Mouse (Mus musculus) cortical plate, adult 2 months (tissue): Measurements from ENCODE around the gene Clp1. TPM values are rescaled to one million over a fixed set of nuclear protein-coding genes. Genes with fewer than 3 reads are reported as not detected.

Experiments used
- H3K27ac ChIP-seq: fragments of 200-500 bp; 2 replicates; pipeline ENCODE4 v1.5.1; 2012; ENCODE audit warnings: low read length, control low read depth, inconsistent platforms; ENCODE audit not compliant: insufficient read depth
- H3K4me1 ChIP-seq: fragments of 200-500 bp; 2 replicates; pipeline ENCODE4 v1.6.1; 2011; ENCODE audit warnings: low read length; ENCODE audit not compliant: control insufficient read depth, insufficient read depth
- H3K4me3 ChIP-seq: fragments of 200-500 bp; 2 replicates; pipeline ENCODE4 v1.5.1; 2011; ENCODE audit warnings: mild to moderate bottlenecking, low read length, control low read depth; ENCODE audit not compliant: insufficient read depth
- CTCF ChIP-seq: fragments of 200-500 bp; IDR thresholded peaks from 2 replicates; pipeline ENCODE4 v1.5.1; 2011; ENCODE audit warnings: mild to moderate bottlenecking, control low read depth, low read length; ENCODE audit not compliant: insufficient read depth; ENCODE audit errors: extremely low read depth
- POLR2A ChIP-seq: fragments of 200-500 bp; IDR thresholded peaks from 2 replicates; pipeline ENCODE4 v1.6.1; 2011; ENCODE audit warnings: mild to moderate bottlenecking, low read length, control low read depth; ENCODE audit not compliant: insufficient read depth; ENCODE audit errors: extremely low read depth
- polyA plus RNA-seq: library from polyadenylated mRNA; depleted of rRNA; stranded (reverse); fragments of >200 nt; gene quantifications from 2 replicates; pipeline ENCODE4 v1.2.3, GENCODE M21; 2012; rRNA removed

The Clp1 gene
- 9.0 and 10.0 TPM in 2 replicates for polyA plus RNA-seq

DNA sequence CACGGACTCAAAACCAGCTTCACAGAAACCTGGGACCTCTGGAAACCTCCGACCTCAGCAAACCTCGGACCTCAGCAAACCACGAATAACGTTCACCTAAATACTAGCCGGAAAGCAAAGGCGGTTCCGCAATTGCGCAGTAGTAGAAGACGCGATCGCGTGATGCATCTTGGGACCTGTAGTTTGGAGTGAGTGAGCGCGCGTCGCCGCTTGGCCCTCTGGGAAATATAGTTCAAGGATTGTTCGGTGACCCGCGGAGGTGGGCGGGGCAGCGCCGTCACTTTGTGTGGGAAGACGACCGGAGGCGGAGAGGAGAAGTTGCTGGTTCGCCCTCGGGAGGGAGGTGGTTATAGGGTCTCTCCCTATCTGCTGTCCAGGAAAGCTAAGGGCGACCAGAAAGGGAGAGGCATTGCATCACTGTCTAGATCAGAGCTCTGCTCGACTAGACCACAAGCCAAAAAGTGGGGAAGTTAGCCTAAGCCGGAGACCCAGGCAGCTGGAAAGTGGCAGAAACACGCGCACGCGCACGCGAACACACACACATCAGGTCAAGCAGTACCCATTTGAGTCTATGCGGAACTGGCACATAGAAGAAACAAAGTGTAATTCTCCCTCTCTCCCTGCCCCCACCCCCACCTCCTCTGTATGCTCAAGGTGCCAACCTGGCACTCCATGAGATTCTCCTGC, at the start of gene Clp1:
Gene Clp1, minus strand, starts transcription at position 179 of the 687 bp plus-strand sequence.
- peak within 1 kb of the TSS; percentile 50 for H3K4me3 ChIP-seq
- H3K27ac ChIP-seq: peak within 1 kb of the TSS; percentile 46; the same call in 1 of the 2 replicates
- TF ChIP-seq CTCF (no peak), POLR2A (peak; percentile 70)
- H3K4me1 ChIP-seq: no peaks in the 10 kb centered on the region; the same call in 1 of the 2 replicates

DNA sequence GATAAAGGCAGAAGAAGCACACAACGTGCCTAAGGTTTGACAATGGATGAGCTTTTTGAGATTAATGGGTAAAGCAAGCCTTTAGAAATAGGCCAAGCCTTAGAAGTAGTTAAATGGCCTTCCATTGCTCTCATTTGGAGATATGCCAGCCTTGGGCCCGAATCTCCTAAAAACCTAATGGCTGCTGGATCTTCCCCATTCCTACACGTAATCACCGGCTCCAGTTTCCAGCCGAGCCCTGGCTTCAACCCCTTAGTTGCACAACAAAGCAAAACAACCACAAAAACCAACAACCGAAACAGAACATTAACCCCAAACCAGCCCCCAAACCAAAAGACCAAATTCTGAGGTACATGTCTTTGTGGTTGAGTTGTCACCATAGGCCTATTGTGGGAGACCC, 48.5 kb upstream of the Clp1 start:
- Histone ChIP-seq H3K27ac (no peak overlapping the region), H3K4me1 (no peaks in the 10 kb centered on the region), H3K4me3 (no peak overlapping the region)
- TF ChIP-seq POLR2A (no peak), CTCF (no peak)

DNA sequence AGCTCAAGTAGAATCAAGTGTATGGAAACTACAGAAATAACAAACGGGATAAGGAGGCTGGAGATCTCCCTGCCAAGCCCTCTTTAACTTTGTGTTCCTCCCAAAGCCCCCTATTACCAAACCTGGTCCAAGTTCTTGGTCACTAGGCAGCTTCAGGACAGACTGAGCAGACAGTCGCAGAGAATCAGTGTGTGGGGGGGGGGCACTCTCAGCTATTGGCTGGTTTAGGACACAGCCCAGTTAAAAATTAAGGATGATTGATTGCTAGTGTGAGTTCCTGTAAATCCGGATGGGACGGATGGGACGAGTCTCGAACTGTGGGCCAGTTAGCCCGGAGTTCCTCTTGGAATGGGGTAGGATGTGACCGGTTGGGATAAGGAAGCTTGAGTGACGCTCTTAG, 48.1 kb upstream of the Clp1 start, which contains the start of gene Serping1:
Gene Serping1, minus strand, starts transcription at position 204 of the 400 bp plus-strand sequence.
- Histone ChIP-seq H3K27ac (no peak within 1 kb of the TSS), H3K4me1 (no peaks in the 10 kb centered on the region), H3K4me3 (0 out of 2 replicates have a peak within 1 kb of the TSS, but pooled peaks have one; percentile 1)
- no peak for TF ChIP-seq POLR2A
- no peak for TF ChIP-seq CTCF

DNA sequence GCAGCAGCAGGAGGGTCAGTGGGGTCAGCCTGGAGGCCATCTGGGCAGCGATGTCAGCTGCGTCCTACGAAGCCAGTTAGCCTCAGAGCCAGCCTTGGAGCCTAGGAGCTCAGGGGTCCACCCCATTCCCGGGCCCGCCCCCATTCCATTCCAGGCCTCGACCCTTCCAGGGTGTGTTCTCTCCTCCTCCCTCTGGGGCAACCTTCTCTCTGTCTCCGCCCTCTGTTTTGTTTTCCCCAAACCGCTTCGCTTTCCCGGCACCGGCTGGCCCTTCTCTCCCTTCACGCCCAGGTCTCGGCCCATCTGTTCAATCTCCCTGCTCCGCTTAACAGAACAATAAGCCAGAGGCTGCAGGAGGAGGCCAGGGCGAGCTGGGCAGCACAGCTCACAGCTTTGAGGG, 47.6 kb upstream of the Clp1 start:
- H3K4me1 ChIP-seq: no peaks in the 10 kb centered on the region
- H3K27ac ChIP-seq: no peak overlapping the region
- 0 out of 2 replicates have a peak overlapping the region, but pooled peaks have one; percentile 1 for H3K4me3 ChIP-seq
- TF ChIP-seq POLR2A (no peak), CTCF (no peak)

DNA sequence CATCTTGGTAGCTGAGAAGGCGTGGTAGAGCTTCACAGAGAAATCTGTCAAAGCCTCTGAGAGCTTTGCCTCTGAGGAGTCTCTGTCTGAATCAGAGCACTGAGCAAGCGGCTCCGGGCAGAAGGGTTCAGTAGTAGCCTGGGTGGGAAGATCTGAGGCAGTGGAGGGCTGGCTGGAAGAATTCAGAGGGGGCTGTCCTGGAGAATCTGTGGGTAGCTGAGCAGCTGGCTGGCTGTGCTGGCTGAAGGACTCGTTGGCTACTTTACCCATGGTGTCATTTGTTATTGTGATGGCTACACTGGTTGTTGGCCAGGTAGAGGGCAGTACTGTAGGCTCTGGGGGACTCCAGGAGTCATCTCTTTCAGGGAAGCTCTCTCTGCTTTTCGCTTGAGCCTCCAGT, 46.0 kb upstream of the Clp1 start:
- H3K4me3 ChIP-seq: no peak overlapping the region
- TF ChIP-seq POLR2A (no peak), CTCF (no peak)

DNA sequence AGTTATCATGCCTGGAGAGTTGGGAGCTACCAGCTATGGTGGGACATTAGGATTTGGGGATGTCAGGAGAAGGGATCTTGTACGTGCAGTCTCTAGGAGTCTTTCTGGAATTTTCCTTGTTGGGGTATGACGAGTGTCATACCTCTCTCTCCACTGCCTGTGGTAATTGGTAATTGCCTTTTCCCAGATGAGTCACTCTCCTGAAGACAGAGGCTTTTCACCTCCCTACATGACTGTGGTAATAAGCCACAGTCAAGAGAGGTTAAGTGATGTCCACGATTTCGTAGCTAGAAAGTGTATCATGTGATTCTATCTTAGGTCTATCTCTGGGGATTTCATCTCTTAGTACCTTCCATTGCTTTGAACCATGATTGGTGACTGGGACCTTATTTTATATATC, 45.3 kb upstream of the Clp1 start:
- Histone ChIP-seq H3K4me3 (no peak overlapping the region), H3K4me1 (no peaks in the 10 kb centered on the region)
- TF ChIP-seq POLR2A (no peak), CTCF (no peak)

More for the DNA sequence above, 46.0 kb upstream of the Clp1 start:
- H3K4me1 ChIP-seq: no peaks in the 10 kb centered on the region
- H3K27ac ChIP-seq: no peak overlapping the region

DNA sequence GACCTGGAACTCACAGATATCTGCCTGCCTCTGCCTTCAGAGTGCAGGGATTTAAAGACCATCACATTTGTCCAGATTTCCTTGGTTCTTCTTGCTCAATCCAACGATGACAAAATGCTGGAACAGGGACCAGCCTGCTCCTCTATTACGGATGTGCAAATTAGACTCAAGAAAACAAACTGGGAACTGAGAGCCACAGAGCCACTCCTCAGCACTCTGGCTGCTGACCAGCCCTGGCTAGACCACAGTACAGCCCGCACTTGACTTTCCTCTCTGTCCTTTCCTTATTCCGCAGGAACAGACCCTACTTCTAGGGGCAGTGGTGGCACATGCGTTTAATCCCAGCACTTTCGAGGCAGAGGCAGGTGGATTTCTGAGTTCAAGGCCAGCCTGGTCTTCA, 43.4 kb upstream of the Clp1 start:
- Histone ChIP-seq H3K4me1 (no peaks in the 10 kb centered on the region), H3K4me3 (no peak overlapping the region), H3K27ac (no peak overlapping the region)
- TF ChIP-seq POLR2A (no peak), CTCF (no peak)

More for the DNA sequence above, 45.3 kb upstream of the Clp1 start:
- no peak overlapping the region for H3K27ac ChIP-seq

DNA sequence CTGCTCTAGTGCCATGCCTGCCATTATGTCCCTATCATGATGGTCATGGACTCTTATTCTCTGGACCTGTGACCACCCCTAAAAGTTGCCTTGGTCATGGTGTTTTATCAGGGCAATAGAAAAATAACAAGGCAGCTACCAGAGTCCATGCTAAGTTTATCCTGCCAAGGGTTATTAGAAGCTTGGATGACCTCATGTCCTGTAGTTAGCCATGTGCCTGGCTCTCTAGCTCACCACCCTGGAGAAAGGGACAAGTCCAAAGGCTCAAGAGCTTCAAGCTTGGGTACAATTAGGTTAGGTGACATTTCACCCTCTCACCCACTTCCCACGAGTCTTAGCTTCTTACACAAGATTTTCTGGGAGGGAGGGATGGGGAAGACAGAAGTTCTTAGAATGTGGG, 35.7 kb upstream of the Clp1 start:
- H3K27ac ChIP-seq: no peak overlapping the region
- no peak overlapping the region for H3K4me3 ChIP-seq
- TF ChIP-seq POLR2A (no peak), CTCF (no peak)
- H3K4me1 ChIP-seq: no peaks in the 10 kb centered on the region

DNA sequence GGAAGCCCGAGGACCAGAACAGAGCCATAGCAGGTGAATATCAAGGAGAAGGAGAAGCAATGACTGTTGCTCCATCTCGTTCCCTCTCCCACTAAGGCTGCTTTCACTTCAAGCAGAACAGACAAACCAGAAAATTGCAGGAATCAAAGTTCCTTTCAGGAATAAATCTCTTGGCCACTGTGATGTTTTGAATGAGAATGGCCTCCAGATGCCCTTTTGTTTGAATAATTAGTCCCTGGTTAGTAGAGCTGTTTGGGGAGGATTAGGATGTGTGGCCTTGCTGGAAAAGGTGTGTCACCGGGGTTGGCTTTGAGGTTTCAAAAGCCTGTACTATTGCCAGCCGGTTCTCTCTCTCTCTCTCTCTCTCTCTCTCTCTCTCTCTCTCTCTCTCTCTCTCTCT, 35.1 kb upstream of the Clp1 start:
- H3K4me1 ChIP-seq: no peaks in the 10 kb centered on the region
- no peak overlapping the region for H3K27ac ChIP-seq
- TF ChIP-seq CTCF (no peak), POLR2A (no peak)

DNA sequence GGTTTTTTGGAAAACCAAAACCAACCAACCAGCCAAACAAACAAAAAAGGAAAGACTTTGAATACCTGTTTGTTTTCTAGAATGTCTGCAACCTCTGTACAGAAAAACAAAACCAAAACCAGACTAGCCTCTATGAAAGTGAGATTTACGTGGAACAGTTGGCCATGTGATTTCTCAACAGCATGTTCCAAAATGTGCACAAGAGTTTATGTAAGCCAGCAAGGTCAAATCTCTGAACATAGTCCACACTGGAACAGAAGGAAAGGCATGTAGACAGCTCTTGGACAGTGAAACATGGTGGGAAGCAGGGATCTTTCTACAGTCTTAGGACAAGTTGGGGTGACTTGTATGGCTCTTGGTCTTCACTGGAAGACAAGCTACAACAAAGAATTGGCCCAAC, 34.7 kb upstream of the Clp1 start:
- H3K4me3 ChIP-seq: no peak overlapping the region
- TF ChIP-seq CTCF (no peak), POLR2A (no peak)
- no peak overlapping the region for H3K27ac ChIP-seq
- H3K4me1 ChIP-seq: no peaks in the 10 kb centered on the region

More for the DNA sequence above, 35.1 kb upstream of the Clp1 start:
- H3K4me3 ChIP-seq: no peak overlapping the region

DNA sequence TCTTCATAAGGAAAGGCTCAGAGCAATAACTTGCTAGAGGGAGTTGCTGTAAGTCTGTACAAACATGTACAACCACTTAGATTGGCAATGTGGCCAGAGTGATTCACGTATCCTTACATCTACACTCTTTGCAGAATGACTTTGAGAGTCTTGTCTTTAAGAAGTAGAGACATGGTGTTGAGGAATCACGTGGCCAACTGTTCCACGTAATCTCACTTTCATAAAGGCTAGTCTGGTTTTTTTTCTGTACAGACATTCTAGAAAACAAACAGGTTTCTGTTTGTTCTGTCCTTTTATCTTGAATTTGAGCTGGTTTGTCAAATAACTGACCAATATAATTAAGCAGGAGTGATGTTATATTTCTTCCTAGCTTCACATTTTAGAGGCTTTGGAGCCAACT, 34.2 kb upstream of the Clp1 start:
- H3K4me3 ChIP-seq: no peak overlapping the region
- TF ChIP-seq POLR2A (no peak), CTCF (no peak)
- H3K27ac ChIP-seq: no peak overlapping the region
- no peaks in the 10 kb centered on the region for H3K4me1 ChIP-seq
